Mouse (Mus musculus) gonadal fat pad, adult 2 months (tissue): ENCODE measurements around the gene Pik3ap1. TPM values are rescaled to one million over a fixed set of nuclear protein-coding genes. Genes with fewer than 3 reads are reported as not detected.

Source experiments
- DNase-seq: peaks from one replicate; pipeline ENCODE4 v3.0.0-alpha.2; 2012; ENCODE audit warnings: low read depth
- polyA plus RNA-seq: library from polyadenylated mRNA; depleted of rRNA; stranded (reverse); fragments of >200 nt; gene quantifications from 2 replicates; pipeline ENCODE4 v1.2.3, GENCODE M21; 2012

The Pik3ap1 gene
- polyA plus RNA-seq, 1 experiment = 5.6 TPM

DNA sequence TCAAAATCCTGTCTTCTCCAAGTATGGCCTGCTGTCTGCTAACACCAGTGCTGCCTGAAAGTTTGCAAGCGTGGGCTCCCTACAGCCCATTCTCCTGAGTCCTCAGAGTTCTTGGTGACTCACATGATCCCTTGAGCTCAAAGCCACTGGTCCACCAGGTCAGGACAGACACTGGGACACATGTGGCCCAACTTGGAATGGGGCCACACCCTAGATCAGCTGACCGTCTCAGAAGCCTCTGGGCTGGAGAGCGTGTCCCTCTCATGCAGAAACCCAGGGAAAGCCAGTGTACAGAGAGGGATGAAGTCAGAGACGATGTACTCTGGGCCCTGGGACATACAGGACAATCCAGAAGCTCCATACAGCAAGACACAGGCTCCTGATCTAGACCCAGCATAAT lies 102.7 kb downstream of the Pik3ap1 start:
- DNase-seq = no peak

DNA sequence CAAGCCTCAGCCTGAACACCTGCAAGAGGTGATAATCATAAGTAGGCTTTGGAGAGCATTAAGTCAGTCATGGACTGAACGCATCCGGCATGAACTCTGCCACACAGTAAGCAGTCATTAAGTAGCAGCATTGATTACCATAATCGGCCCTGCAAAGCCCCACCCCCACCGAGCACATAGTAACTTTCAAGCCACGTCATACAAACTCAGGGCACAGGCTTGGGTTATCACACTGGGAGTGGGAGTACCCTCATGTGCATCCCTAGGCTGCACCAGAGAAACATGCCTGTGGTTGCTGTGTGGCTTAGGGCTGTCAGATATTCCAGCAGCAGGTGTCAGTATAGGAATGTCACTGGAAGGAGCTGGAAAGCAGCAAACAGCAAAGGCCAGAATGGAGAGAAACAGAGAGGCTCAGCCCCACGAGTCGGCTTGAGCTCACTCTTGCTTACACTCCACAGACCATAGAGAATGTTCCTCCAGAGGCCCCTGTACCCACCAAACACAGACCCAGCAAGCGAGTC lies 105.1 kb downstream of the Pik3ap1 start:
- no peak for DNase-seq

DNA sequence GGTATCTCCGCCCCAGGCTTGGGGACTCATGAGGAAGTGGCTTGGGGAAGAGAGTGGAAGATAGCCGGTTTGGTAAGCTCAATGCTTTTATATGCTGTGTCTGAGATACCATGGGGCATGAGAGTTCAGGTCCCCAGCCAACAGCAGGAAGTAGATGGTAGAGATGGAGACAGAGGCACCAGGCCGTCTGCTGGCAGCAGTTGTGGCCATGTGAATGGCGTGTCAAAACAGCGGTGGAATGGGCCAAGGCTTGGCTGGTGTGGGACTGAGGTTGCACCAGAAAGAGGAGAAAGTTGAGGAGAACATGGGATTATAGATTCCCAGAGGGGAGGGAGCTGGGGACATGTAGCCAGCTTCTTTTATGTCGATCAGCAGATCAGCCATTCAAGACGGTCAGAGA lies 106.3 kb downstream of the Pik3ap1 start:
- DNase-seq = no peak

DNA sequence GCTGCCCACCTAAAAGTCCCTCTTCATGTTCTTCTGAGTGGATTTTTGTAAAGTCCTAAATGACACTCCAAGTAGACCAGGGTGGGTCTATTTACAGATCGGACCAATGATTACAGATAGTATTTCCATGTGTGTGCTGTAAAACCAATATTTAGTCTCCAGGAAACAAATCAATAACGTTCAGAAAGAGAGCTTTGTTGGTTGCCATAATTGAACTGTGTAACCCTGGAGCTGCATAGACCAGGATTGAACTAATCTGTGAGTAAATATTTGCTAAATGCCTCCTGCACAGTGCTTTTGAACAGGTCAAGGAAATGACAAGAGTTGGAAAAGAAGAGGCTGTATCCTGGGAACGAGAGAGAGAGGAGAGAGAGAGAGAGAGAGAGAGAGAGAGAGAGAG lies 109.3 kb downstream of the Pik3ap1 start:
- DNase-seq = no peak

DNA sequence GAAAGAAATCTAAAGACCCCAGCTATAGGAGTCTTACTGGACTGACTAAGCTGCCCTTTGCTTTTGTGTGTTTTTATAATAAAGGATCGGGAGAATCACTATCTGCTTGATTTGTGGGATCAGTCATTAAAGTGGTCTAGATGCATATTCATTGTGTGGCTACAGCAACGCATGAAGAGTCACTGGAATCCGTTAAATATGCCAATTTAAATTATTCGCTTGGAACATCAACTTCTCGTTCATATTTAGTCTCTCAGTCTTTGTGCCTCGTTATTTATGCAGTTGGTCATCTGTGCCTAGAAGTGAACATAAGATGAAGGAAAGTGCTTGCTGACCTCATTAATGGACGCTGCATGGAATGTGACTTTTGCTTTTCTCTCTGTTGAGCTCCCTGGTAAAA lies 114.0 kb downstream of the Pik3ap1 start:
- DNase-seq = no peak

DNA sequence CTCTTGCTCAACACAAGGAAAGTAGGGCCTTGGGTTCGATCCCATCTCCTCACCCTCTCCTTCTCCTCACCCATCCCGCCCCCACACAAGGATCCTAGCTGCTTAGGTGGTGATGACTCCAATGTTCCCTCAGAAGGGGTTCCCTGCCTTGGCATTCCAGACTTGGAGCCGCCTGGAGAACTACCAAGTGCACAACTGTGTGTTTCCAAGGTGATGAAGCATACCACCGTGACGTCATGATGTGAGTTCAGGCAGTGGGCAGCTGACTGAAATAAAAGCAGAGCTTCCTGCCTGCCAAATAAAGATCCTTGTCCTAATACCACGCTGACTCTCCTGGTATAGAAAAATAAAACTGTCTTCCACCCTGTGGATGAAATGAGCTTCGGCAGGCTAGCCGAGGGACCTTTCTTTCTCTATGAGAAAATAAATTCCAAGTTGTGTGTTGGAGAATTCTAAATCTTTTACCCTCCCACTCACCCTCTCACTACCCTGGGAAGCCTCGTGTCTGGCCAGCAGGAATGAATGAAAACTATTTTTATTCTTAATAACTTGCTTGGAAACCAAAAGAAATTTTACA lies 114.7 kb downstream of the Pik3ap1 start:
- no peak for DNase-seq

DNA sequence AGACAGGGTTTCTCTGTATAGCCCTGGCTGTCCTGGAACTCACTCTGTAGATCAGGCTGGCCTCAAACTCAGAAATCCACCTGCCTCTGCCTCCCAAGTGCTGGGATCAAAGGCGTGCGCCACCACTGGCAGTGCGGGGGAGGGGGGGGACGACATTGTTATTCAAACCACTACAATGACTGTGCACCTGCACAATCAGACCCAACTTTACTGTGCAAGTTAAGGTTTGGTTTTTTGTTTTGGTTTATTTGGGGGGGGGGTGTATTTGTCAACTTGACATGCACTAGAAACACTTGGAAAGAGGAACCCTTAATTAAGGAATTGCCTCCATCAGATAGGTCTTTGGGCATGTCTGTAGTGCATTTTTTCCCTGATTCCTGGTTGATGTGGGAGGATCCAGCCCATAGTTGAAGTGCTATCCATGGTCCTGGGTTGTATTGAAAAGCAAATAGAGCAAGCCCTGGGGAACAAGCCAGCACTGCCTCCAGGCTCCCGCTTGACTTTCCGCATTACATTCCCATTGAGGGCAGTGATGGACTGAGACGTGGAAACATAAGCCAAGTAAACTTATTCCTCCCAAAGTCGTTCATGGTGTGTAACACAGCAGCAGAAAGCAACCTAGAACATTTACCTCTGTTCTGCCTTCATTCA lies 118.5 kb downstream of the Pik3ap1 start:
- no peak for DNase-seq

DNA sequence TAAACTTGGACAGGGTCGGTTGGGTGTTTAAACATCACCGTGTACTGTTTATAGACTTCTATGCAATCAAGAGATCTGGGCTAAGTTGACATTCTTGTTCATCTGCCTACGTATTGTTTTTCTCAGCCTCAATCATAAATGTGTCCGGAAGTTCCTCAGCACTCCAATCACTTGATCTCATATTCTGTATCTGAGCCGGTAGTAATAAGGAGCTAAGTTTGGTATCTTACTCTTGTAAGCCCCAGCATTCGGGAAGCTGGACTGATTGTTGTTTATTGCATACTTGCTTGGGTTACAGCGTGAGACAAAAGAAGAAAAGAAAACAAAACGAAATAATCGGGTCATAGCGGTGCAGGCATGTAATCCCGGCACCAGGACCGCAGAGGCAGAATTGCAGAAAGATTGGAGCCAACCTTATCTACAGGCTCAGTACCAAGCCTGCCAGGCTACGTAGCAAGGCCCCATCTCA lies 120.5 kb downstream of the Pik3ap1 start:
- DNase-seq = no peak

DNA sequence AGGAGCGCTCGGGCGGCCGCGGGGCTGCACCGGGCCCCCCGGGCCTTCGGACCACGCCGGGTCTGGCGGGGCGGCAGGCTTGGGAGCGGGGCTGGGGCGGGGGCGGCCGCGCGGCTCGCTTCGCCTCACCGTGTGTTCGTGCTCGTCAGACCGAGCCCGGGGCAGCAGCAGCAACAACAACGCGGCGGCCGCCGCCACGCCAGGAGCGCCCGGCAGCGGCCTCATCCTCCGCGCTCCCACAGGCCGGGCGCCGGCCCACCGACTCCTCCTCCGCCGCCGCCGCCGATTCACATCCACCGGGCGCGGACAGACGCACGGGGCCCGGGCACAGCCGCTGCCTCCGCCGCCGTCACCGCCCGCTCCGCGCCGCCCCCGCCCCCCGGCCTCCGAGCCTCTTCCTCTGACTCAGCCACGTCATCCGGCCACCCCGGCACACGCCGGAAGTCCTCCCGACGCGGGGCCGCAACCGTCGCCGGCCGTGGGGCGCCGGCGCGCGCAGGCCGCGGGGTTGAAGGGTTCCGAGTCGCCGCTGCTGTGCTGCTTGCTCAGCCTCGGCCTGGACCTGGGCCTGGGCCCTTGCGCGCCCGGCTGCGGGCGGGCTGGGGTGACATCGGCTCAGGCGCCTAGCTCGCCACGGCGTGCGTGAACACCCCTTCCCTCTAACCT lies 121.1 kb downstream of the Pik3ap1 start, which contains the start of gene Tm9sf3:
TSS of gene Tm9sf3 (minus strand) at position 368 of the 666 bp plus-strand sequence.
- no peak for DNase-seq

DNA sequence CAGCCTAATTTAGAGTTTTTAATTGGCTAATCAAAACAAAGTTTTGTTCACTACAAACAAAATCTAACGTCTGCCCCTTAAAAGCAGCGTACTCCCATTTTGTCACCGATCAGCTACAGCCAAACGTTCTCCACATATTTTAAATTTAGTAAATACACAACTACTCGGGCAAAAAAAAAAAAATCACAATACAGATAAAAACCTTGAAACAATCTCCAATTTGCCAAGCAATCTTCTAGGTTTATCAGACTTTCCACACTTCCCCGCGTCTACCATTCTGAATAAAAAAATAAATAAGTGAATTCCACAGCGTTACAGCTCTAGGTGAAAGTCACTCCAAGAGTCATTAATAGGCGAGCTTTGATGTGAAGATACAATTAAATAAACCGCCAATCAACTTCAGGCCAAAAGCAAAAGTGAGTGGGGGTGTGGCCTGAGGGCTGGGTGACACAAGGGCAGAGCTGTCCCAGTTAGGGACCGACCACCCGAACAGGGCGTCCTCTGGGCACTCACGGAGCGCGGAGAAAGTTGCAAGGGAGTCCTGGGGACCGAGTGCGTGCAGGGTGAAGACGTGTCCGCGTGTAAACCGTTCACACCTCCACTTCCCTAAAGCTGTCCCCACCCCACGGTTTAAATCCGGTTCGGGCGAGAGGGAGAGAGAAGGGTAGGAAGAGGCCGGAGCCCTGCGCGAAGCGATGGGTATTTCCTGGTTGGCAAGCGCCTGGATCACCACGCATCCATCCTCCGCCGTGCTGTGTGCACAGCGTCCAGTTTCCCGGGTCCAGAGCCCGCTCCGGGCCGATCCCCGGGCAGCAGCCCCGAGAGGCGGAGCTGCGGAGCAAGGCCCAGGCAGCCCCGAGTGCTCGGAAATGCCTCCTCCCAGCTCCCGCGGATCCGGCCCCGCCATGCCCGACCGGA lies 121.9 kb downstream of the Pik3ap1 start:
- no peak for DNase-seq

DNA sequence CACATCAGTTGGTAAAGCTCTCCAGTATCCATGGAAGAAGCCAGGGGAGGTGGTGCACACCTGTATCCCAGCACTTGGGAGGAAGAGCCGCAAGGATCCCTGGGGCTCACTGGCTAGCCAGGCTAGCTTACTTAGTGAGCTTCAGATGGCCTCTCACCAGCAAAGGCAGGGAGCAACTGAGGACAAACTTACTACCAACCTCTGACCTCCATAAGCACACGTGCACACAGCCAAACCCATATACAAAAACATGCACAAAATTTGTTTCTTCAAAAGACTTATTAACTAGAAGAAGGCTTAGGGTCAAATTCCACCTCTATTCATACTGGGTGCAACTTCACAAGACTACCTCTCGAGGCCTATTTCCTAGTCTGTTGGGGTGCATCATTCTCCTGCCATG lies 124.2 kb downstream of the Pik3ap1 start:
- no peak for DNase-seq

DNA sequence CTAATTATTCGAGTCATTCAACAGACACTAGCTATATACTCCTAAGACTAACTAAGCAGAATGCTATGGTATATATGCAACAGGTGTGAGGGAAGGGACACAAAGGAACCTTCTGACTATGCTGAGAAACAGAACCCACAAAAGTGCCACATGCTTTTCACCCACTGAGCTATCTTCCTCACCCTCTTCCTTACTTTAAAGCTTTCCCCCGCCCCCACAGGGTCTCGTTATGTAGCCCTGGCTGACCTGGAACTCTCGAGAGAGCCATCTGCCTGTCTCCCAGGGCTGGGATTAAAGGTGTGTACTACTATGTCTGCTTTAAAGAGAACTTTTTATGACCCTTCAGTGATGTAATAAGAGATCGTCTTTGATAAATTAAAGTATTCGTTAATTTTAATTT lies 125.6 kb downstream of the Pik3ap1 start:
- no peak for DNase-seq

DNA sequence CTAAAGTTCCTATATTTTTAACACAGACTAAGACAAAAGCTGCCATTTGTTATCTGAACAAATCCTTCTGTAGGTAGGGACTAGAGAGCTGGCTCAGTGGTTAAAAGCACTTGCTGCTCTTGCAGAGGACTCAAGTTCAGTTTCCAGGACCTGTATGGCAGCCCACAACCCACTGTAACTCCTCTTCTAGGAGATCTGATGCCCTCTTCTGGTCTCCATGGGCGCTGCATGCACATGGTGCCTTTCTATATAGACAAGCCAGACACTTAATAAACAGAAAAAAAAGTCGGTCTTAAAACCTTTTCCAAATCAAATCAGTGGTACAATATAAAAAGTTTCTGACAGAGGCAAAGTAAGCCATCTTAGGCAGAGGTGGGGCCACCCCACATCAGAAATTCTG lies 126.2 kb downstream of the Pik3ap1 start:
- DNase-seq = no peak

DNA sequence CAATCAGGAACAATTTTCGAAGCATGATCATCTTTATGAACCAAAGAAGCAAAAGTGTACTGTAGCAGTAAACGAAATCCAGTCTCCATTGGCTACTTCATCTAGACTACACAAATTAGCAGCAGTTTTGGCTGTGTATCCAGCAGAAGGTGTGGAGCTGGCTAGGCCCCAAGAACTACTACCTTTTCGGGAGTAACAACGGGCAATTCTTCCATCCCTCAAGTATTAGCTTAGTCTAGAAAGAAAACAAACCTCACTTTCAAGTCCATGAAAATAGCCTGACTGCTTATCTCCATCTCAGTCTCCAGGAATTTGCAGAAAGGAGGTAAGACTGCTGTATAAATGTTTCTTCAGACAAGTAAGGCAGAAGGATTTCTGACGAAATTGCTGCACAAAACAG lies 130.3 kb downstream of the Pik3ap1 start:
- no peak for DNase-seq

DNA sequence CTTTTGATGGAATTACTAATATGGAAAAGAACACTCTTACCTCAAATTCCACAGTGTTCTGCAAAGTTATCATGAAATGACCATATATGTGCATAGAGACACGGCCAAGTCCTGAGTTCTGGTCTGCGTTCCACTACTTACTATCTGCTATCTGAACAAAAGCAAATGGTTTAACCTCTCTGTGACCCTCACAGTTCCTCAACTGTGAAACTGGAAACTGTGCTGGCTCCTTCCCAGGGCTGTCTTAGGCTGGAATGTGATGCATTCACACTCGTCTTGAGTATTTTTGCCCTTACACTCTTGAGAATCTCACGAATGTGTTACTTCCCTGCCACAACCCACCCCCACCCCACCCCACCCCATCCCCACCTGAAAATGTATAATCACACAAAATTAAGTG lies 135.9 kb downstream of the Pik3ap1 start:
- DNase-seq = no peak

DNA sequence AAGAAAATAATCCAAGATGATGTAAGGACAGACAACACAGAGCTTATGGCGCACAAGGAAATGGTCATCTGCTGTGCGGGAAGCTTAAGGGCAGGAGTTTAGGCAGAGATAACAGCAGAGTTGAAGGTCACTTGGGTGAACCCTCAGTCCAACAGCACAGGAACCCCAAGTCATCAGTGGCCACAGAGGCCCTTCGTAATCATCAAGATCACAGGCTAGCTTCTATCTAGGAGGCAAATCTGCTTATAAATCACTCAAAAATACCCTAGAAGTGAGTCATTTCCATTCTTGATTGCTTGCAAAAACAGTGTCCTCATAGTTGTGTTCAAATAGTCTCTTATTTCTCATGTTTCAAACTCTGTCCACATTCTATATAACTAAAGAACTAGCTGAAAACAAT lies 136.6 kb downstream of the Pik3ap1 start:
- no peak for DNase-seq

DNA sequence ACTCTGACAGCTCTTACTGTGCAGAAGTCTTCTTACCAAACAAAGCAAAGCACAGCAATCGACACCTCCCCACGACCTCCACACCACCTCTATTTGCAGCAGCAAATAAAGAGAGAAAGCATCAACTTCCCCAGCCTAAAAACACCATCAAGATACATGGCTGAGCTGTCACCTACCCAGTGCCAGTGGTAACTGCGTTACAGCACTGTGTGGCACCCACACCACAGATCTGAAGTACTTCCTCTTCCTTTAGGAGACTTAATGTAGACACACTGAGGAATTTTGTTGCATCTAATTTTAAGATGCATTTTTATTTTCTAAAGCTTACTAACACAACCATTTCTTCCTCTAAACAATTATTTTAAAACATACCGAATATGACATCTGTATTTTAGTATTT lies 138.6 kb downstream of the Pik3ap1 start:
- DNase-seq = no peak

DNA sequence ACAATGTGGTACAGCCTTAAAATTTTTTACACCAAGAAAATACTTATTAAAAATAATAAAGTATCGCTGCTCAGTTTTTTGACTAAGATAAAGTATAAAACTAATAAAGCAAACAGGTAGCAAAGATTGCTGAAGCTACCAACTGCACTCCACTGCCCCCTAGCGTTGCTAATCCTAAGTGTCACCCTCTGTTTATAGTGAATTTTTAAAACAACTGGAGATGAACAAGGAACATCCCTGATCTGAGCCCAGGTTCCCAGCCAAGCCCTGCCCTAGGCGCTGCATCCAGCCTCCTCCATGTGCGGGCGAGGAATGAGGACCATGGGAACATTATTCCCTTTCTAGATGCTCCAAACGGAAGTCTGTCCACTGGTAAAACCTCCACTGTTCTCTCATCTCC lies 140.3 kb downstream of the Pik3ap1 start:
- DNase-seq = no peak

DNA sequence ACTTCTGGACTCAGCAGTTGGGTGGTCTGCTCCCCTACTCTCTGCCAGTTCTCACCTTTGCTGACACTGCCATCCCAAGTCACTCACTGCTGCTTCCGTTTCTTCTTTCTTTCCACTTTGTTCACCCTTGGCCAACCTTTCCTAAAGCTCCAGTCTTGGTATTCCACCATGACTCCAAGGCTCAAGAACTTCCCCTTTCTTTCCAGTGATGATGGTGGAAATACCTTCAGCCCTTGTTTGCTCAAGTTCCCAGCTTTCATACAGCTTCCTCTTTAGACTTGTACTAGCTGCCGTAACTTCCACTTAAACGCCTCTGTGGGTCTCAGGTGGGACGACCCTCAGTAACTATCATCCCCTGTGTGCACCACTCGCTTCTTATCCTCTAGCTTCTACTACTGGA lies 142.9 kb downstream of the Pik3ap1 start:
- DNase-seq = no peak

DNA sequence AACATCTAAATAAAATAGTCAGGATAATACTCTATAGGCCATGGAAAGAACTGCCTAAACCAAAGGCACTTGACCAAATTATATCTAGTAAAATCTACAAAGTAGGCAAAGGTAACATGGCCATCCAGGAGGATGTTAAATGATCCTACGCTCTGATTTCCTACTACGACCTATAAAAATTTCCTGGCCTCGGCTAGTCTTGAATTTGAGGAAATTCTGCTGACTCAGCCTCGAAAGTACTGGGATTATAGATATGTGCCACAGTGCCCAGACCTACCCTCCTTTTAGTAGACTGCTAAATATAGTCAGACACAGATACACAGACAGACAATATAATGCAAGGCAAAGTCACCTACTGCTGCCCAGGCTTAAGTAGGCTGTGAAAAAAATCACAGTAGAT lies 151.2 kb downstream of the Pik3ap1 start:
- no peak for DNase-seq
